Mouse (Mus musculus): ENCODE data around the gene Krtcap2. TPM values are rescaled to one million over a fixed set of nuclear protein-coding genes. Genes with fewer than 3 reads are reported as not detected.

Gene Krtcap2
- polyA plus RNA-seq, 1 experiment from 2014 or later = 349 TPM

DNA sequence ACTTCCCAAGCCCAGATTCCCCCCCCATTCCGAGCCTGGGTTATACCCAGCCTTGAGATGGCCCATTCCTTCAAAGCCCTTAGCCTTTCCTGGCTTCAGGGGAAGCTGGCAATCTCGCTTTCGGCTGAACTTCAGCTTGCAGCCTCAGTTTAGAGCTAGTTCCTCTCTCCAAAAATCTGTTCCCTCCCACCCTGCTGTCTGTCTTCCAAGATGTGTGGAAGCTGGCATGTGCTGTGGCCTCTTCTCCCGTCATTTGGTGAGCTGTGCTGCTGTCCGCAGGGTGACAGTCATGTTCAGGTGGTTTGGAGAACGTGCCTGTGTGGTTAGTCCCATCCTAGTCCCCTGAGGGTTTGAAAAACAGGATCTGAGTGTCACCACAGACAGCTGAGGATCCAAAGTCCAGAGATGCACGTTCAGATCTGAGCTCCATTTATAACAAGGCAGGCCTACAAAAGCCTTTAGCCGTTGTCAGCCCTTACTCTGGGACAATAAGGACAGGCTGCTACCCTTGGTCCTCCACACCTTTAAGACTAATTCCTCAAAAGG lies 50.0 kb downstream of the Krtcap2 start:
- Histone ChIP-seq H3K9ac (ENCODE audit: low read depth, low read length) (no peak overlapping the region), H3K4me3 (ENCODE audit: low read depth, low read length) (no peak overlapping the region), H3K4me1 (ENCODE audit: control insufficient read depth, insufficient read depth, low read length) (peaks cover 6% of the 10 kb centered on the region; the same call in 1 of the 2 replicates), H3K27me3 (replicated peaks; ENCODE audit: control insufficient read depth, insufficient read depth, low read length) (no peaks in the 10 kb centered on the region), H3K4me2 (ENCODE audit: low read depth, low read length) (no peak overlapping the region), H3K9me3 (ENCODE audit: control insufficient read depth, low read length) (no peaks in the 10 kb centered on the region), H3K27ac (replicated peaks; ENCODE audit: low read depth, low read length) (no peak overlapping the region), H3K36me3 (ENCODE audit: control insufficient read depth, insufficient read depth, low read length) (no peaks in the 10 kb centered on the region)
- 73% methylated on average over 8 of the region's 8 CpGs for WGBS
- no peak for ATAC-seq (ENCODE audit: low read depth)
- no peak for DNase-seq (ENCODE audit: low spot score)

DNA sequence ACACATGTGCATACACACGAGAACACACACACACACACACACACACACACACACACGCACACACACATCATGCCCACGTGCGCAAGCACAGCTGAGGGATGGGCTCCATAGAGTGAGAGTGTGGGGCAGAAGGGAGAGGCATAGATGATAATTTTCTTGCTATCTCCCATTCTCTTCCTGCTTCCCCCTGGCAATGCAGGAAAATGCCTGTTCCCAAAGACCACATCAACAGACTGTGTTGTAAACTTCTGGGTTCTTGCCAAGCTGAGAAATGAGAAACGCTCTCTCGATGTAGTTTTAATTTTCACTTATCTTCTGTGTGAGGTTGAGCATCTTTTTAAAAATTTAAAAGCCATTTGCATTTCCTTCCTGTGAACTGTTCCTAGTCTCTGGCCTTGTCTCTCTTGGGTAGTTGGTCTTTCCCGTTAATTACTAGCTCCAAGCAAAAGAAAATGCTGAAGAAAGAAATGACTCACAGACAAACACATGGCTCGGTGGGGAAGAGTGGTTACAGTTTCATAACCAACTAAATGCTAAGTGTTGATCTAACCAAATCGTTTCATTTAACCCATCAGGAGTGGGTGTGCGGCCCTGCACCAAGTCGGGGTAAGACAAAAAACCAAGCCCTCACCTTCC lies 51.1 kb downstream of the Krtcap2 start:
- Histone ChIP-seq H3K9ac (ENCODE audit: low read depth, low read length) (no peak overlapping the region), H3K4me3 (ENCODE audit: low read depth, low read length) (no peak overlapping the region), H3K27me3 (replicated peaks; ENCODE audit: control insufficient read depth, insufficient read depth, low read length) (no peaks in the 10 kb centered on the region), H3K4me2 (ENCODE audit: low read depth, low read length) (no peak overlapping the region), H3K27ac (replicated peaks; ENCODE audit: low read depth, low read length) (no peak overlapping the region), H3K36me3 (ENCODE audit: control insufficient read depth, insufficient read depth, low read length) (no peaks in the 10 kb centered on the region), H3K4me1 (ENCODE audit: control insufficient read depth, insufficient read depth, low read length) (peaks cover 6% of the 10 kb centered on the region; the same call in 1 of the 2 replicates), H3K9me3 (ENCODE audit: control insufficient read depth, low read length) (no peaks in the 10 kb centered on the region)
- no peak for DNase-seq (ENCODE audit: low spot score)
- ATAC-seq (ENCODE audit: low read depth) = no peak
- WGBS = 77% methylated on average over 11 of the region's 11 CpGs

DNA sequence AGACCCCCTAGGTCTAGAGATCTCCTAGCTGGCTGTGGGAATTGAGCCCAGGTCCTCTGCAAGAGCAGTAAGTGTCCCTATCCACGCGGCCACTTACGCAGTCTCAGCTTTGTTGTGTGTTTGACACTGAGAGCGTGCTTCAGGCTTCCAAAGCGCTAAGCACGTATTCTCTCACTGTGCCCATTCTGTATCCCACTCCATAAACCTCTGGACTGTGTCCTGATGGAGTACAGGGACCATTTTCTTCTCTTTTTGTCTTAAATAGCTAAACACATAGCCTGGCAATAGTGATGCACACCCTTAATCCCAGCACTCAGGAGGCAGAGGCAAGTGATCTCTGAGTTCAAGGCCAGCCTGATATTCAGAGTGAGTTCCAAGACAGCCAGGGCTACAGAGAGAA lies 53.1 kb downstream of the Krtcap2 start:
- DNase-seq (ENCODE audit: low spot score) (no peak), ATAC-seq (ENCODE audit: low read depth) (no peak)
- no peak overlapping the region for H3K9ac ChIP-seq (ENCODE audit: low read depth, low read length)
- H3K9me3 ChIP-seq (ENCODE audit: control insufficient read depth, low read length) = no peaks in the 10 kb centered on the region
- H3K4me2 ChIP-seq (ENCODE audit: low read depth, low read length) = no peak overlapping the region
- no peak overlapping the region for H3K27ac ChIP-seq (replicated peaks; ENCODE audit: low read depth, low read length)
- H3K4me1 ChIP-seq (ENCODE audit: control insufficient read depth, insufficient read depth, low read length) = peaks cover 6% of the 10 kb centered on the region; the same call in 1 of the 2 replicates
- H3K4me3 ChIP-seq (ENCODE audit: low read depth, low read length) = no peak overlapping the region
- H3K36me3 ChIP-seq (ENCODE audit: control insufficient read depth, insufficient read depth, low read length) = no peaks in the 10 kb centered on the region
- 83% methylated on average over 6 of the region's 6 CpGs for WGBS
- no peaks in the 10 kb centered on the region for H3K27me3 ChIP-seq (replicated peaks; ENCODE audit: control insufficient read depth, insufficient read depth, low read length)

DNA sequence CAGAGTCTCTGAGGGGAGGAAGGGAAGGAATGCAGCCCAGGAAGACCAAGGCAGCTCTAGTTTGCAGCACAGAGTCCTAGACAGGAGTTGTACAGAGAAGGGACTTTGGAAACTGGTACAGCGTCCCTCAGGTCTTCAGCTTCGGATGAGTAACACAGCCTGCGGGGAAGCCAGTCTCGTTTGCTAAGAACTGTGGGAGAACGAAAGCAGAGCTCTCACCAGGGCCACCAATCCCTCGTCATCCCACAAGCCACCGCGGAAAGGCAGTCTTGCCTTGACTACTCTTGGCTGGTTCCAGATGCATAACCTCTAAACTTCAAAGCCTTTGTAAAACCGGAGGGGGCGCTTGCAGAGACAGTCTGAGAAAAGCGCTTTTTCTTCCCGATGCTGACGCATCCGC lies 53.7 kb downstream of the Krtcap2 start:
- no peaks in the 10 kb centered on the region for H3K27me3 ChIP-seq (replicated peaks; ENCODE audit: control insufficient read depth, insufficient read depth, low read length)
- peak overlapping the region; percentile 52 for H3K4me2 ChIP-seq (ENCODE audit: low read depth, low read length)
- peak; percentile 53; the same call in 1 of the 2 replicates for ATAC-seq (ENCODE audit: low read depth)
- peak overlapping the region; percentile 25 for H3K4me3 ChIP-seq (ENCODE audit: low read depth, low read length)
- H3K4me1 ChIP-seq (ENCODE audit: control insufficient read depth, insufficient read depth, low read length) = peaks cover 6% of the 10 kb centered on the region; the same call in 1 of the 2 replicates
- no peak overlapping the region for H3K27ac ChIP-seq (replicated peaks; ENCODE audit: low read depth, low read length)
- 1% methylated on average over 14 of the region's 14 CpGs for WGBS
- no peaks in the 10 kb centered on the region for H3K9me3 ChIP-seq (ENCODE audit: control insufficient read depth, low read length)
- H3K36me3 ChIP-seq (ENCODE audit: control insufficient read depth, insufficient read depth, low read length) = no peaks in the 10 kb centered on the region
- DNase-seq (ENCODE audit: low spot score) = peak; percentile 78
- H3K9ac ChIP-seq (ENCODE audit: low read depth, low read length) = peak overlapping the region; percentile 46

MicroRNA genes within 50 kb of the gene (microRNA counts, 519-probe panel; counts per million panel counts)
- microRNA mmu-miR-92b = 19.3 counts per million

Small RNA genes lying within 50 kb of the gene (microRNA-seq; reads per million reads assigned to microRNA genes)
- gene Mir92b (ENCODE audit: borderline number of aligned reads) = 381 reads per million, percentile 66 among the genes with 10 or more reads in this experiment

Other genes starting within 250 kb of the Krtcap2 start
- gene Rusc1, start 152.7 kb upstream of the Krtcap2 start, polyA plus RNA-seq (2014; fragmentation: Nextera tagmentation; extraction: Ambion mirVana) = 23.5 and 26.5 TPM in 2 replicates
- not detected in 2 replicates for gene Gm43738, start 144.9 kb upstream of the Krtcap2 start, polyA plus RNA-seq (2014; fragmentation: Nextera tagmentation; extraction: Ambion mirVana)
- gene Fdps, start 144.0 kb upstream of the Krtcap2 start, polyA plus RNA-seq (2014; fragmentation: Nextera tagmentation; extraction: Ambion mirVana) = 183 and 205 TPM in 2 replicates
- gene Pklr, start 109.8 kb upstream of the Krtcap2 start, polyA plus RNA-seq (2014; fragmentation: Nextera tagmentation; extraction: Ambion mirVana) = 0.30 TPM in 1 of 2 replicates, not detected in the other
- 1.4 and 2.8 TPM in 2 replicates for gene Hcn3, start 85.8 kb upstream of the Krtcap2 start, polyA plus RNA-seq (2014; fragmentation: Nextera tagmentation; extraction: Ambion mirVana)
- gene Clk2, start 81.2 kb upstream of the Krtcap2 start, polyA plus RNA-seq (2014; fragmentation: Nextera tagmentation; extraction: Ambion mirVana) = 22.4 and 23.9 TPM in 2 replicates
- gene Scamp3, start 68.5 kb upstream of the Krtcap2 start, polyA plus RNA-seq (2014; fragmentation: Nextera tagmentation; extraction: Ambion mirVana) = 93.4 and 96.9 TPM in 2 replicates
- 27.9 and 33.9 TPM in 2 replicates for gene Fam189b, start 62.8 kb upstream of the Krtcap2 start, polyA plus RNA-seq (2014; fragmentation: Nextera tagmentation; extraction: Ambion mirVana)
- 47.8 and 54.5 TPM in 2 replicates for gene Gba, start 43.0 kb upstream of the Krtcap2 start, polyA plus RNA-seq (2014; fragmentation: Nextera tagmentation; extraction: Ambion mirVana)
- 51.5 and 52.0 TPM in 2 replicates for gene Thbs3, start 30.8 kb upstream of the Krtcap2 start, polyA plus RNA-seq (2014; fragmentation: Nextera tagmentation; extraction: Ambion mirVana)
- 151 and 163 TPM in 2 replicates for gene Mtx1, start 18.9 kb upstream of the Krtcap2 start, polyA plus RNA-seq (2014; fragmentation: Nextera tagmentation; extraction: Ambion mirVana)
- 2.0 and 4.1 TPM in 2 replicates for gene Muc1, start 16.9 kb upstream of the Krtcap2 start, polyA plus RNA-seq (2014; fragmentation: Nextera tagmentation; extraction: Ambion mirVana)
- gene Trim46, start 343 bp downstream of the Krtcap2 start, polyA plus RNA-seq (2014; fragmentation: Nextera tagmentation; extraction: Ambion mirVana) = 3.7 and 4.7 TPM in 2 replicates
- 151 and 177 TPM in 2 replicates for gene Dpm3, start 13.4 kb downstream of the Krtcap2 start, polyA plus RNA-seq (2014; fragmentation: Nextera tagmentation; extraction: Ambion mirVana)
- gene Slc50a1, start 24.6 kb downstream of the Krtcap2 start, polyA plus RNA-seq (2014; fragmentation: Nextera tagmentation; extraction: Ambion mirVana) = 70.5 and 80.2 TPM in 2 replicates
- 33.8 and 35.8 TPM in 2 replicates for gene Efna1, start 35.2 kb downstream of the Krtcap2 start, polyA plus RNA-seq (2014; fragmentation: Nextera tagmentation; extraction: Ambion mirVana)
- gene Efna3, start 77.0 kb downstream of the Krtcap2 start, polyA plus RNA-seq (2014; fragmentation: Nextera tagmentation; extraction: Ambion mirVana) = 18.7 and 21.2 TPM in 2 replicates
- gene Efna4, start 92.1 kb downstream of the Krtcap2 start, polyA plus RNA-seq (2014; fragmentation: Nextera tagmentation; extraction: Ambion mirVana) = 17.5 and 20.7 TPM in 2 replicates
- gene Adam15, start 104.0 kb downstream of the Krtcap2 start, polyA plus RNA-seq (2014; fragmentation: Nextera tagmentation; extraction: Ambion mirVana) = 44.4 and 51.7 TPM in 2 replicates
- gene Dcst2, start 116.0 kb downstream of the Krtcap2 start, polyA plus RNA-seq (2014; fragmentation: Nextera tagmentation; extraction: Ambion mirVana) = not detected in 2 replicates
- gene Dcst1, start 119.3 kb downstream of the Krtcap2 start, polyA plus RNA-seq (2014; fragmentation: Nextera tagmentation; extraction: Ambion mirVana) = 0.26 and 0.33 TPM in 2 replicates
- 2.3 and 3.6 TPM in 2 replicates for gene Zbtb7b, start 148.8 kb downstream of the Krtcap2 start, polyA plus RNA-seq (2014; fragmentation: Nextera tagmentation; extraction: Ambion mirVana)
- not detected in 2 replicates for gene Lenep, start 156.8 kb downstream of the Krtcap2 start, polyA plus RNA-seq (2014; fragmentation: Nextera tagmentation; extraction: Ambion mirVana)
- 24.2 and 24.8 TPM in 2 replicates for gene Flad1, start 165.9 kb downstream of the Krtcap2 start, polyA plus RNA-seq (2014; fragmentation: Nextera tagmentation; extraction: Ambion mirVana)
- gene Cks1b, start 172.4 kb downstream of the Krtcap2 start, polyA plus RNA-seq (2014; fragmentation: Nextera tagmentation; extraction: Ambion mirVana) = 380 and 425 TPM in 2 replicates
- gene Shc1, start 172.5 kb downstream of the Krtcap2 start, polyA plus RNA-seq (2014; fragmentation: Nextera tagmentation; extraction: Ambion mirVana) = 74.0 and 75.2 TPM in 2 replicates
- 49.2 and 51.6 TPM in 2 replicates for gene Pygo2, start 184.2 kb downstream of the Krtcap2 start, polyA plus RNA-seq (2014; fragmentation: Nextera tagmentation; extraction: Ambion mirVana)
- 24.1 and 25.9 TPM in 2 replicates for gene Pbxip1, start 190.7 kb downstream of the Krtcap2 start, polyA plus RNA-seq (2014; fragmentation: Nextera tagmentation; extraction: Ambion mirVana)
- gene Pmvk, start 208.6 kb downstream of the Krtcap2 start, polyA plus RNA-seq (2014; fragmentation: Nextera tagmentation; extraction: Ambion mirVana) = 45.7 and 48.6 TPM in 2 replicates

Measured in embryonic facial prominence, embryonic 14.5 days (tissue).